Mouse (Mus musculus): ENCODE results near the gene Nsun5. TPM values are rescaled to one million over a fixed set of nuclear protein-coding genes. Genes with fewer than 3 reads are reported as not detected.

Gene Nsun5
- polyA plus RNA-seq, 1 experiment from 2014 or later, result 28.8 TPM

- WGBS, result 39% methylated on average over 20 of the region's 20 CpGs
- Histone ChIP-seq H3K4me3 (ENCODE audit: low read depth, low read length) (no peak overlapping the region), H3K4me1 (replicated peaks; ENCODE audit: control insufficient read depth, insufficient read depth, low read length) (no peaks in the 10 kb centered on the region), H3K27me3 (replicated peaks; ENCODE audit: control insufficient read depth, insufficient read depth, low read length) (no peaks in the 10 kb centered on the region), H3K4me2 (ENCODE audit: low read length) (no peak overlapping the region), H3K27ac (ENCODE audit: low read depth) (no peak overlapping the region), H3K9ac (ENCODE audit: low read length) (no peak overlapping the region), H3K36me3 (ENCODE audit: control insufficient read depth, insufficient read depth, low read length) (peaks cover 8% of the 10 kb centered on the region; the same call in 1 of the 2 replicates), H3K9me3 (ENCODE audit: control insufficient read depth, low read length) (no peaks in the 10 kb centered on the region)
- DNase-seq (ENCODE audit: low spot score), result peak; percentile 56
- ATAC-seq (replicated peaks; ENCODE audit: low FRiP score, low TSS enrichment, low read depth), result no peak
Observed at GRCm38 (mm10) chr5:135404623-135405022, 34.9 kb downstream of the Nsun5 start.

- Histone ChIP-seq H3K27me3 (replicated peaks; ENCODE audit: control insufficient read depth, insufficient read depth, low read length) (no peaks in the 10 kb centered on the region), H3K27ac (ENCODE audit: low read depth) (no peak overlapping the region)
- WGBS, result 89% methylated on average over 9 of the region's 9 CpGs
Observed at GRCm38 (mm10) chr5:135405437-135405836, 35.7 kb downstream of the Nsun5 start.

GRCm38 (mm10) chr5:135408114-135408513 is 38.4 kb downstream of the Nsun5 start:
- Histone ChIP-seq H3K9ac (ENCODE audit: low read length) (no peak overlapping the region), H3K27ac (ENCODE audit: low read depth) (no peak overlapping the region), H3K36me3 (ENCODE audit: control insufficient read depth, insufficient read depth, low read length) (peaks cover 37% of the 10 kb centered on the region), H3K4me2 (ENCODE audit: low read length) (no peak overlapping the region), H3K9me3 (ENCODE audit: control insufficient read depth, low read length) (no peaks in the 10 kb centered on the region), H3K4me3 (ENCODE audit: low read depth, low read length) (no peak overlapping the region), H3K4me1 (replicated peaks; ENCODE audit: control insufficient read depth, insufficient read depth, low read length) (no peaks in the 10 kb centered on the region), H3K27me3 (replicated peaks; ENCODE audit: control insufficient read depth, insufficient read depth, low read length) (no peaks in the 10 kb centered on the region)
- 91% methylated on average over 4 of the region's 4 CpGs for WGBS
- DNase-seq (ENCODE audit: low spot score) (no peak), ATAC-seq (replicated peaks; ENCODE audit: low FRiP score, low TSS enrichment, low read depth) (no peak)

More at GRCm38 (mm10) chr5:135405437-135405836, 35.7 kb downstream of the Nsun5 start:
- H3K4me3 ChIP-seq (ENCODE audit: low read depth, low read length), result no peak overlapping the region
- H3K36me3 ChIP-seq (ENCODE audit: control insufficient read depth, insufficient read depth, low read length), result peaks cover 17% of the 10 kb centered on the region
- DNase-seq (ENCODE audit: low spot score), result no peak
- H3K9me3 ChIP-seq (ENCODE audit: control insufficient read depth, low read length), result no peaks in the 10 kb centered on the region
- no peak for ATAC-seq (replicated peaks; ENCODE audit: low FRiP score, low TSS enrichment, low read depth)
- H3K4me2 ChIP-seq (ENCODE audit: low read length), result no peak overlapping the region
- no peak overlapping the region for H3K9ac ChIP-seq (ENCODE audit: low read length)
- no peaks in the 10 kb centered on the region for H3K4me1 ChIP-seq (replicated peaks; ENCODE audit: control insufficient read depth, insufficient read depth, low read length)

- Histone ChIP-seq H3K27ac (ENCODE audit: low read depth) (no peak overlapping the region), H3K36me3 (ENCODE audit: control insufficient read depth, insufficient read depth, low read length) (peaks cover 53% of the 10 kb centered on the region), H3K9me3 (ENCODE audit: control insufficient read depth, low read length) (no peaks in the 10 kb centered on the region), H3K4me1 (replicated peaks; ENCODE audit: control insufficient read depth, insufficient read depth, low read length) (no peaks in the 10 kb centered on the region), H3K27me3 (replicated peaks; ENCODE audit: control insufficient read depth, insufficient read depth, low read length) (no peaks in the 10 kb centered on the region), H3K4me2 (ENCODE audit: low read length) (no peak overlapping the region), H3K9ac (ENCODE audit: low read length) (no peak overlapping the region), H3K4me3 (ENCODE audit: low read depth, low read length) (no peak overlapping the region)
- WGBS, result 90% methylated on average over 9 of the region's 9 CpGs
- no peak for DNase-seq (ENCODE audit: low spot score)
- no peak for ATAC-seq (replicated peaks; ENCODE audit: low FRiP score, low TSS enrichment, low read depth)
Observed at GRCm38 (mm10) chr5:135410266-135410665, 40.5 kb downstream of the Nsun5 start.

Small RNA genes lying within 50 kb of the gene (microRNA-seq; reads per million reads assigned to microRNA genes)
- gene Mir7033, result 0.93 reads per million, percentile 6 among the genes with 10 or more reads in this experiment

Other genes starting within 250 kb of the Nsun5 start
- gene Tbl2, start 220.3 kb upstream of the Nsun5 start, polyA plus RNA-seq (2014; fragmentation: Nextera tagmentation; extraction: Ambion mirVana), result 26.2 and 27.8 TPM in 2 replicates
- gene Bcl7b, start 201.7 kb upstream of the Nsun5 start, polyA plus RNA-seq (2014; fragmentation: Nextera tagmentation; extraction: Ambion mirVana), result 48.0 and 55.3 TPM in 2 replicates
- 50.8 and 54.2 TPM in 2 replicates for gene Baz1b, start 182.7 kb upstream of the Nsun5 start, polyA plus RNA-seq (2014; fragmentation: Nextera tagmentation; extraction: Ambion mirVana)
- 0.65 and 1.2 TPM in 2 replicates for gene Fzd9, start 118.7 kb upstream of the Nsun5 start, polyA plus RNA-seq (2014; fragmentation: Nextera tagmentation; extraction: Ambion mirVana)
- 0.19 TPM in 2 replicates for gene Fkbp6, start 19.9 kb upstream of the Nsun5 start, polyA plus RNA-seq (2014; fragmentation: Nextera tagmentation; extraction: Ambion mirVana)
- not detected in 2 replicates for gene Trim50, start 16.7 kb upstream of the Nsun5 start, polyA plus RNA-seq (2014; fragmentation: Nextera tagmentation; extraction: Ambion mirVana)
- gene Pom121, start 24.6 kb downstream of the Nsun5 start, polyA plus RNA-seq (2014; fragmentation: Nextera tagmentation; extraction: Ambion mirVana), result 14.8 and 16.5 TPM in 2 replicates
- 32.7 and 37.3 TPM in 2 replicates for gene Hip1, start 175.2 kb downstream of the Nsun5 start, polyA plus RNA-seq (2014; fragmentation: Nextera tagmentation; extraction: Ambion mirVana)
- gene Ccl26, start 193.6 kb downstream of the Nsun5 start, polyA plus RNA-seq (2014; fragmentation: Nextera tagmentation; extraction: Ambion mirVana), result not detected in 2 replicates
- gene Ccl24, start 203.1 kb downstream of the Nsun5 start, polyA plus RNA-seq (2014; fragmentation: Nextera tagmentation; extraction: Ambion mirVana), result 13.0 and 16.0 TPM in 2 replicates

All from intestine, embryonic 14.5 days (tissue).